Mouse (Mus musculus): ENCODE results near the gene Itpr1. TPM values are rescaled to one million over a fixed set of nuclear protein-coding genes. Genes with fewer than 3 reads are reported as not detected.

Gene Itpr1
- polyA plus RNA-seq, 1 experiment from 2014 or later, result 3.3 TPM

GRCm38 (mm10) chr6:108261506-108261905 lies 48.6 kb downstream of the Itpr1 start:
- no peak overlapping the region for H3K4me3 ChIP-seq (replicated peaks)
- H3K36me3 ChIP-seq, result no peaks in the 10 kb centered on the region
- no peak overlapping the region for H3K9ac ChIP-seq (replicated peaks)
- no peaks in the 10 kb centered on the region for H3K9me3 ChIP-seq (replicated peaks)
- H3K4me1 ChIP-seq, result 0 out of 2 replicates have a peak, but pooled peaks cover 3% of the 10 kb centered on the region
- H3K27ac ChIP-seq (replicated peaks), result no peak overlapping the region
- no peak overlapping the region for H3K4me2 ChIP-seq
- no peak for ATAC-seq (ENCODE audit: low FRiP score)
- no peaks in the 10 kb centered on the region for H3K27me3 ChIP-seq (replicated peaks)
- WGBS, result 84% methylated on average over 3 of the region's 3 CpGs

GRCm38 (mm10) chr6:108264164-108264563 lies 51.3 kb downstream of the Itpr1 start:
- Histone ChIP-seq H3K9ac (replicated peaks) (no peak overlapping the region), H3K4me1 (0 out of 2 replicates have a peak, but pooled peaks cover 3% of the 10 kb centered on the region), H3K36me3 (no peaks in the 10 kb centered on the region), H3K27ac (replicated peaks) (no peak overlapping the region), H3K4me2 (no peak overlapping the region), H3K4me3 (replicated peaks) (no peak overlapping the region), H3K27me3 (replicated peaks) (no peaks in the 10 kb centered on the region), H3K9me3 (replicated peaks) (no peaks in the 10 kb centered on the region)
- WGBS, result 78% methylated on average over 3 of the region's 3 CpGs
- no peak for ATAC-seq (ENCODE audit: low FRiP score)

DNA sequence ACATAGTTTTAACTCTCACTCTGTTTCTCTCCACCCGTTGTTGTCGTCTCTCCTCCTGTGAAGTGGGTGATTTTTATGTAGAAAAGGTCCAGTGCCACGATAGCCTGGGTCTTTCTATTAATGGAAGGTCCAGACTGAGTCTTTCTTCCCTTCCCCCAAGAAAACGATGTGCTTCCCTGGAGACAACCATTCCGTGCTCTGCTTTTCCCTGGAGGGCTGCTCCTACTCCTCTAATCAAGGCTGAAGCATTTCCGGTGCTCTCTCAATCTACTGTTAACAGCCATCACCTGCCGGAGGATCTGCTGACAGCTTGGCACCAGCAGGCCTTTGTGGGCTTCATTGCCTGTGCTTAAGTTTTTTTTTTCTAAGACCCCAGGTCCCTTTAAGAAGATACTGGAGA lies 60.6 kb downstream of the Itpr1 start:
- Histone ChIP-seq H3K4me1 (no peaks in the 10 kb centered on the region), H3K9me3 (replicated peaks) (no peaks in the 10 kb centered on the region), H3K36me3 (no peaks in the 10 kb centered on the region), H3K27me3 (replicated peaks) (no peaks in the 10 kb centered on the region), H3K4me3 (replicated peaks) (no peak overlapping the region), H3K9ac (replicated peaks) (no peak overlapping the region), H3K4me2 (no peak overlapping the region), H3K27ac (replicated peaks) (no peak overlapping the region)
- ATAC-seq (ENCODE audit: low FRiP score), result no peak
- WGBS, result 66% methylated on average over 7 of the region's 7 CpGs

- H3K36me3 ChIP-seq, result no peaks in the 10 kb centered on the region
- no peak overlapping the region for H3K4me3 ChIP-seq (replicated peaks)
- no peak overlapping the region for H3K27ac ChIP-seq (replicated peaks)
- H3K9me3 ChIP-seq (replicated peaks), result no peaks in the 10 kb centered on the region
- H3K9ac ChIP-seq (replicated peaks), result no peak overlapping the region
- no peak for ATAC-seq (ENCODE audit: low FRiP score)
- H3K4me1 ChIP-seq, result no peaks in the 10 kb centered on the region
- no peak overlapping the region for H3K4me2 ChIP-seq
- 70% methylated on average over 10 of the region's 10 CpGs for WGBS
- no peaks in the 10 kb centered on the region for H3K27me3 ChIP-seq (replicated peaks)
Observed at GRCm38 (mm10) chr6:108274364-108275084, 61.6 kb downstream of the Itpr1 start.

- Histone ChIP-seq H3K4me3 (replicated peaks) (no peak overlapping the region), H3K36me3 (no peaks in the 10 kb centered on the region), H3K4me2 (no peak overlapping the region), H3K4me1 (no peaks in the 10 kb centered on the region), H3K9ac (replicated peaks) (no peak overlapping the region), H3K27ac (replicated peaks) (no peak overlapping the region), H3K9me3 (replicated peaks) (no peaks in the 10 kb centered on the region), H3K27me3 (replicated peaks) (no peaks in the 10 kb centered on the region)
- no peak for ATAC-seq (ENCODE audit: low FRiP score)
- WGBS, result 85% methylated on average over 12 of the region's 12 CpGs
Observed at GRCm38 (mm10) chr6:108276880-108277507, 64.1 kb downstream of the Itpr1 start.

DNA sequence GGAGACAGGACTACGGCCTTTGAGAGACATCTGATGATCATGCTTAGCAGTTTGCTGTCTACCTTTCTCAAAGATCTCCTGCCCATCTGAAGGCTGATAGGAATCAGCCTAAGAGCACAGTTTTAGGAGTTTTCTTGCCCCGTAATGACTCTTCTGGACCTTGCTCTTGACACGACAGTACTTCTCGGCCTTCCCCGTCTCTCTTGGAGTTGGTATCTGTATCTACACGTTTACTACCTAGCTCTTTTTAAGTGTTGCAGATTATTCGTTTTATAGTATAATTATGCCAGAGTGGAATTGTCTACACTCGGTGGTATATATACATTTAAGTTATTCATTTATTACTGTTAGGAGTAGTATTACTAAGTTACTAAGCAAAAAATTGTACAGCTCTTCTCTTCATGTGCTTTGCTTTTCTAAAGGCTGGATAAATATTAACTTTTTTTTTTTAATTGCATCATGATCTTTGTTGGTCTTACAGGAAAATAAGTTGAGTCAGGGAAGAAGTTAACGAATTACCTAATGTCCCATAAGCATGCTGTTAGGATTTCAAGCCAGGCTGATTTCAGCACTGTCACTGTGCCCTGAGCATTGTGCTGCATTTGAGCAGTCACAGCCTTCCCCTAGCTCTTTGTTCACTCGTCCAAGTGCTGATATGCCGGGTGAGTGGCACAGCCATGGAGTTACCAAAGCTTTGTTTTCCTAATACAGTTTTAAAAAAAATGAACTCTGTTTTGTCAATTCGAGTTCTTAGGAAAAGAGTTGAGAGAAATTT lies 64.9 kb downstream of the Itpr1 start:
- Histone ChIP-seq H3K4me1 (no peaks in the 10 kb centered on the region), H3K9me3 (replicated peaks) (no peaks in the 10 kb centered on the region), H3K4me3 (replicated peaks) (no peak overlapping the region), H3K27ac (replicated peaks) (no peak overlapping the region), H3K27me3 (replicated peaks) (no peaks in the 10 kb centered on the region), H3K4me2 (no peak overlapping the region), H3K9ac (replicated peaks) (no peak overlapping the region), H3K36me3 (no peaks in the 10 kb centered on the region)
- WGBS, result 88% methylated on average over 12 of the region's 12 CpGs
- no peak for ATAC-seq (ENCODE audit: low FRiP score)

DNA sequence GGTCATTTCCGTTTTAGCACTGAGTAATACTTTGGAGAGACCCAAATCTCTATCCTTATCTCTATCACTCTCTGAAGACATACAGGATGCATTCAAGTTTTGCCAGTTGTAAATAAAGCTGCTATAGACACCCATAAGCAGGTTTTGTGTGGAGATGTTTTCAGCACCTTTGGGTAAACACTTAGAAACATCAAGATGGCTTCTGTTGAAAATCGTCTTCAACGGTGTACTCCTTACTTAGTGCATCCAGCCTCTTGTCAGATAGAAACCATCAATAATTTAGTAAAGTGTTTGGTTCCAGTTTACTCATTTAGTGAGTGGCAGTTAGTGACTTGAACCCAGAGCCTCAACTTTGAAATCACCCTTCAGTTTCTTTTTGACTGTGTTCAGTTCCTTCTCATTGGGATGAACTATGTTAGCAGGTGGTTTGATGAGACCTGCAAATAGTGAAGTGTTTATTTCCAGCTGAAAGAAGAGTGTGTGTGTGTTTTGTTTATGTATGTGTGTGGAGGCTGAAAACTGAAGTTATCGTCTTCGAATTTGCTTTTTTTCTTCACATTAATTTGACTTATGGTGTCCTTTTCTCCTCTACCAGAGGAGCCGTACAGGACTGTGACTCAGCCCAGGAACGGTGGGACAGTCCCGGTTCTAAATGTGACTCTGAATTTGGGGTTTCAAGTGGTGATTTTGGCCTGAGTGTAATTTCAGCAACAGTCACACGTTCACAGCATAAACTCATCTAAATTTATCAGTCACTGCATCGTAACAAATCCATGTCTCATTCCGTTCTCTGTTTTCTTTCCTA lies 66.1 kb downstream of the Itpr1 start:
- no peak overlapping the region for H3K4me3 ChIP-seq (replicated peaks)
- ATAC-seq (ENCODE audit: low FRiP score), result no peak
- no peak overlapping the region for H3K4me2 ChIP-seq
- no peaks in the 10 kb centered on the region for H3K27me3 ChIP-seq (replicated peaks)
- WGBS, result 92% methylated on average over 11 of the region's 11 CpGs
- no peaks in the 10 kb centered on the region for H3K9me3 ChIP-seq (replicated peaks)
- no peak overlapping the region for H3K9ac ChIP-seq (replicated peaks)
- H3K27ac ChIP-seq (replicated peaks), result no peak overlapping the region
- H3K4me1 ChIP-seq, result no peaks in the 10 kb centered on the region
- no peaks in the 10 kb centered on the region for H3K36me3 ChIP-seq

GRCm38 (mm10) chr6:108282131-108282530 lies 69.2 kb downstream of the Itpr1 start:
- Histone ChIP-seq H3K27me3 (replicated peaks) (no peaks in the 10 kb centered on the region), H3K36me3 (no peaks in the 10 kb centered on the region), H3K9ac (replicated peaks) (no peak overlapping the region), H3K4me3 (replicated peaks) (no peak overlapping the region), H3K4me2 (no peak overlapping the region), H3K27ac (replicated peaks) (no peak overlapping the region), H3K9me3 (replicated peaks) (no peaks in the 10 kb centered on the region), H3K4me1 (no peaks in the 10 kb centered on the region)
- WGBS, result 90% methylated on average over 4 of the region's 4 CpGs
- ATAC-seq (ENCODE audit: low FRiP score), result no peak

GRCm38 (mm10) chr6:108282621-108283020 lies 69.7 kb downstream of the Itpr1 start:
- no peak for ATAC-seq (ENCODE audit: low FRiP score)
- Histone ChIP-seq H3K4me2 (no peak overlapping the region), H3K4me3 (replicated peaks) (no peak overlapping the region), H3K9me3 (replicated peaks) (no peaks in the 10 kb centered on the region), H3K4me1 (no peaks in the 10 kb centered on the region), H3K27me3 (replicated peaks) (no peaks in the 10 kb centered on the region), H3K36me3 (no peaks in the 10 kb centered on the region), H3K9ac (replicated peaks) (no peak overlapping the region), H3K27ac (replicated peaks) (no peak overlapping the region)
- WGBS, result 85% methylated on average over 3 of the region's 3 CpGs

DNA sequence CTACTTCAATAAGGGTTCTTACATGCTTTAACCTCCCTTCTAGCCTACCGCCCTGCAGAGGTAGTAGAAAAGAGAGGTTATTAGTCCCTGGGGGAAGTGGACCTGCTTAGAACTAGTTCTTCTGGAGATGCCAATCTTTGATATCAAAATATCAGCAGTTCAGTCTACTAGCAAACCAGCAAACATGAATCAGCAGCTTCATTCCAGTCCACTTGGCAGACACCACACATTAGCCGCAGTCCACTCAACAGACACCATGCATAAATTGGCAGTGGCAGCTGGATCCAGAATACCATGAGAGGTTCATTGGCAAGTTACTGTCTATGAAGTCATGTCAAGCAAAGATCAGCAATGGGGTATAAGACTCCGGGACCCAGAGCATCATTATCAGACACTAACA lies 71.8 kb downstream of the Itpr1 start:
- H3K4me2 ChIP-seq, result no peak overlapping the region
- H3K9me3 ChIP-seq (replicated peaks), result no peaks in the 10 kb centered on the region
- no peaks in the 10 kb centered on the region for H3K27me3 ChIP-seq (replicated peaks)
- no peak for ATAC-seq (ENCODE audit: low FRiP score)
- H3K4me1 ChIP-seq, result no peaks in the 10 kb centered on the region
- no peak overlapping the region for H3K9ac ChIP-seq (replicated peaks)
- H3K27ac ChIP-seq (replicated peaks), result no peak overlapping the region
- H3K4me3 ChIP-seq (replicated peaks), result no peak overlapping the region
- 92% methylated on average over 3 of the region's 3 CpGs for WGBS
- no peaks in the 10 kb centered on the region for H3K36me3 ChIP-seq

GRCm38 (mm10) chr6:108288979-108289378 lies 76.1 kb downstream of the Itpr1 start:
- Histone ChIP-seq H3K4me2 (no peak overlapping the region), H3K36me3 (no peaks in the 10 kb centered on the region), H3K4me1 (no peaks in the 10 kb centered on the region), H3K9ac (replicated peaks) (no peak overlapping the region), H3K4me3 (replicated peaks) (no peak overlapping the region), H3K9me3 (replicated peaks) (no peaks in the 10 kb centered on the region), H3K27me3 (replicated peaks) (no peaks in the 10 kb centered on the region), H3K27ac (replicated peaks) (no peak overlapping the region)
- ATAC-seq (ENCODE audit: low FRiP score), result no peak
- WGBS, result 80% methylated on average over 3 of the region's 3 CpGs

Measured in neural tube, embryonic 15.5 days (tissue).